Mouse (Mus musculus) erythroblast, embryonic 14.5 days (primary cell): ENCODE data around the gene Mlana.

Experiments
- GATA1 ChIP-seq: IDR thresholded peaks from 2 replicates; pipeline ENCODE4 v1.6.1; 2012; ENCODE audit warnings: low read length, inconsistent platforms, mixed read lengths
- TAL1 ChIP-seq: IDR thresholded peaks from 3 replicates; pipeline ENCODE4 v1.6.1; 2012; ENCODE audit warnings: low read length, inconsistent platforms, mixed read lengths

DNA sequence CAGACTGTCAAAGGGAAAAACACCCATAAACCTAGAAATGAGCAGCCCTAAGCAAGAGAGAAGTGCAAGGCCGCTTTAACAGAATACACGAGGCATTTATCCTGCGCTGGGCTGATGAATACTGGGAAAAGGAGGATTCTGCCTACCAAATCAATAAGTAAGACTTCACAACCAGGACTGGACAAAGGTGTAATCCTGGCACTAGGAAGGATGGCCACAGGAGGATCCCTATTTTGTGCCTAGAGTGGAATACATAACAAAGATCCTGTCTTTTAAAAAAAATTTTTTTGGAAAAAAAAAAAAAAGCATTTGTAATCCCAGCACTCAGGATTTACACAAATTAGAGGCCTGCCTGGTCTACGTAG lies 49.1 kb upstream of the Mlana start:
- TF ChIP-seq TAL1, result no peak
- TF ChIP-seq GATA1, result no peak
